Mouse (Mus musculus) activated CD4-positive, CD25-positive, alpha-beta regulatory T cell, adult 4 months (primary cell): ENCODE data around the gene Dlg4. TPM values are rescaled to one million over a fixed set of nuclear protein-coding genes. Genes with fewer than 3 reads are reported as not detected.

Source experiments
- ATAC-seq: one replicate; pipeline ENCODE4 v1.8.0; 2017
- polyA plus RNA-seq, 2 experiments: library from polyadenylated mRNA; unstranded; fragments of 100-300 nt; shearing (Covaris generic); gene quantifications; one replicate each; pipeline ENCODE4 v1.2.1; 2017

The Dlg4 gene
- 10 to 100 TPM in 1 of 2 experiments, 1 to 10 TPM in 1; 9.7 to 11.6 TPM for polyA plus RNA-seq

GRCm38 (mm10) chr11:70016669-70017068, at the start of gene Dlg4:
TSS of gene Dlg4 (plus strand) at chr11:70016942.
- ATAC-seq: no peak

GRCm38 (mm10) chr11:69968793-69969192, 47.9 kb upstream of the Dlg4 start:
- no peak for ATAC-seq

- no peak for ATAC-seq
Observed at GRCm38 (mm10) chr11:69970222-69970621, 46.5 kb upstream of the Dlg4 start.

GRCm38 (mm10) chr11:69970775-69971174, 46.0 kb upstream of the Dlg4 start:
- ATAC-seq: no peak

GRCm38 (mm10) chr11:69974907-69975306, 41.8 kb upstream of the Dlg4 start:
- ATAC-seq: no peak

GRCm38 (mm10) chr11:69976271-69976670, 40.5 kb upstream of the Dlg4 start:
- ATAC-seq: no peak

GRCm38 (mm10) chr11:69979827-69980195, 36.9 kb upstream of the Dlg4 start:
- no peak for ATAC-seq

- peak; percentile 78 for ATAC-seq
Observed at GRCm38 (mm10) chr11:69980196-69981140, 36.3 kb upstream of the Dlg4 start.

- peak; percentile 35 for ATAC-seq
Observed at GRCm38 (mm10) chr11:69981141-69981762, 35.5 kb upstream of the Dlg4 start, which contains the start of gene Ctdnep1. TSS of gene Ctdnep1 (plus strand) at chr11:69981156.

- ATAC-seq: no peak
Observed at GRCm38 (mm10) chr11:69982225-69982624, 34.5 kb upstream of the Dlg4 start, which contains the start of gene Elp5. TSS of gene Elp5 (minus strand) at chr11:69982517.

- ATAC-seq: no peak
Observed at GRCm38 (mm10) chr11:69982877-69983276, 33.9 kb upstream of the Dlg4 start.

- ATAC-seq: no peak
Observed at GRCm38 (mm10) chr11:69983377-69983776, 33.4 kb upstream of the Dlg4 start.

GRCm38 (mm10) chr11:69984431-69984830, 32.3 kb upstream of the Dlg4 start:
- ATAC-seq: no peak

GRCm38 (mm10) chr11:69989949-69990348, 26.8 kb upstream of the Dlg4 start:
- no peak for ATAC-seq

GRCm38 (mm10) chr11:69990850-69991691, 25.7 kb upstream of the Dlg4 start, which contains the start of gene Gabarap:
TSS of gene Gabarap (plus strand) at chr11:69991143.
- ATAC-seq: peak; percentile 53

- no peak for ATAC-seq
Observed at GRCm38 (mm10) chr11:69991711-69992110, 25.0 kb upstream of the Dlg4 start.

GRCm38 (mm10) chr11:69992396-69992795, 24.3 kb upstream of the Dlg4 start:
- ATAC-seq: no peak

- no peak for ATAC-seq
Observed at GRCm38 (mm10) chr11:69992932-69993331, 23.8 kb upstream of the Dlg4 start.

GRCm38 (mm10) chr11:69994401-69995090, 22.2 kb upstream of the Dlg4 start:
- ATAC-seq: no peak

GRCm38 (mm10) chr11:69995391-69995960, 21.3 kb upstream of the Dlg4 start, which contains the start of gene Phf23:
TSS of gene Phf23 (plus strand) at chr11:69995777.
- peak; percentile 58 for ATAC-seq
